Mouse (Mus musculus) kidney, adult 8-10 months (tissue): ENCODE results near the gene Lpar1.
"Not testable (repeated sequence)": the region's sequence is repeated elsewhere in the genome, so short reads cannot be mapped to it uniquely, and the experiment has no call there.

Experiments used
- DNase-seq, 2 experiments: peaks; one replicate each; pipeline ENCODE4 v3.0.0; 2022

Gene Lpar1

DNA sequence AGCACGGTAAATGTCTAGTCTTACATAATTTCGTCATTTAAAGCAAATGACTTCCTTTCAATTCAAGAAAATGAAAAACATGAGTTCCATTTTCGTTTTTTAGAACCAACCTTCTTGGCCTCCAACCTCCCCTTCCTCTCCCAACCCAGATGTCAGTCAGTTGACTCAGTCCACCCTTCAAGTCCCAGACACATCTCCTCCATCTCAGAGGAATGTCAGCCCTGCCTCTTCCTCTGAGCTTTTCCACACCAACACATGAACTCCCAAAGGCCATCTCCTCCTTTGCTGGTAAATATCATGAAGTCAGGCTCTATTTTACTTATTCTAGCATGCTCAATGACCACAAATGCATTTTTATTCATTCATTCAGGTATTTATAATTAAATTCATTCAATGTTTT is 10.5 kb downstream of the Lpar1 start:
- DNase-seq = no peak

GRCm38 (mm10) chr4:58542656-58543055 is 11.0 kb downstream of the Lpar1 start:
- DNase-seq = not testable (repeated sequence)

DNA sequence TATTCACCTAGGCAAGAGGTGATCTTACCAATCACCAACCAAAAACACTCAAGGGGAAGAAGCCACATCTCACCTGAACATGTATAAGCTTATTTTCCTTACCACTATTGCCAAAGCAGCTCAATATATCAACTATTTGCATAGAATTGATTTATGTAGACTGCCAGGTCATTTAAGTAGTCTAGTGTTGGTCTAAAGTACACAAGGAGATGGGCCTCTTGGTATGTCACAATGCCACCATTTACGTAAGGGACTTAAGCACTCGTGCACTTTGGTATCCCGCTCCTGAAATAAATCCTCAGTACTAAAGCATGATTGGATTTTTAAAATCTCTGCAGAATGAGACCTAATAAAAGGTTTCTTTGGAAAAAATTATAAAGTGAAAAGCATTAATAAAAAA is 12.9 kb downstream of the Lpar1 start:
- no peak for DNase-seq

DNA sequence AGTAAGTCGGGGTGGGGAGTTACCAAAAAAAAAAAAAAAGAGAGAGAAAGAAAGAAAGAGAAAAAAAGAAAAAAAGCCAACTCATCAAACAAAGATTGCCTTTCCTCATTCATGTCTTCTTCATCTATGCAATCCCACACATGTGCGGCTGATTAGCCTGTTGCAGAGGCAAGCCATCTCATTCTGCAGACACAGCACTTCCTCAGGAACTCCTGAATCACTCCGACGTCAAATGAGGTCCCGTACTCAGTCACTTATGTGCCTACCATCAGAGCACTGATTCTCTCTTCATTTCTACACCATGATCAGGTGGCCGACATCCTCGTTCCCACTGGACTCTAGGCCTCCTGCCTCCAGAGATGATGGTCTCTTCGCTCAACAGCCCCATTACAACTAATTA is 13.3 kb downstream of the Lpar1 start:
- DNase-seq = no peak

- DNase-seq = no peak
Observed at GRCm38 (mm10) chr4:58538696-58539095, 15.0 kb downstream of the Lpar1 start.

GRCm38 (mm10) chr4:58535754-58536153 is 17.9 kb downstream of the Lpar1 start:
- DNase-seq = no peak

DNA sequence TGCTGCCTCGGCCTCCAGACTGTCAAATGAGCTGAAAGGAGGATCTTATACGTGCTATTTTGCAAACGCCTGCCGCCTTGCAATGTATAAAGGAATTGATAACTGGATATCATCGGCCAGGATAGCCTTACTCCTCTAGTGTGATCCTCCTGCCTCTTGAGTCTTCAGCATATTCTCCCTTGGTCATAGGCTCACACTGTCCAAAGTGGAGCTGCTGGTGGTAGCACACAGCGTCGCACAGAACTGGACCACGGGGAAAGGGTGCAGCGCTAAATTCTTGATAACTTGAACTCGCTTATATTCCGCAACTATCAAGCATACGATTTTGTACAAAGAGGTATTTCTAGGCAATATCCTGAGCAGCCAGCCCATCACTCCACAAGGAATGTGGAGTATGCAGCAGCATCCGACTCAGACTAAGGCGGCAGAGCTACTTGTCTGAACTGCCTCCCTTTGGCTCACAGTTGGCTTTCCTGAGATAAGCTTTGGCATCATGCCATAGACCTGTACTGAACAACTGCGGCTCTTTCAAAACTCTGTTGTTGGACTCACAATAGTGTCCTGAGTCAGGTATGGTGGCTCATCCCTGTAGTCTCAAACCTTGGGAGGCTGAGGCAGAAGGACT is 18.9 kb downstream of the Lpar1 start:
- DNase-seq = no peak

- DNase-seq = no peak
Observed at GRCm38 (mm10) chr4:58534141-58534571, 19.5 kb downstream of the Lpar1 start.

GRCm38 (mm10) chr4:58533519-58533918 is 20.2 kb downstream of the Lpar1 start:
- DNase-seq = no peak

DNA sequence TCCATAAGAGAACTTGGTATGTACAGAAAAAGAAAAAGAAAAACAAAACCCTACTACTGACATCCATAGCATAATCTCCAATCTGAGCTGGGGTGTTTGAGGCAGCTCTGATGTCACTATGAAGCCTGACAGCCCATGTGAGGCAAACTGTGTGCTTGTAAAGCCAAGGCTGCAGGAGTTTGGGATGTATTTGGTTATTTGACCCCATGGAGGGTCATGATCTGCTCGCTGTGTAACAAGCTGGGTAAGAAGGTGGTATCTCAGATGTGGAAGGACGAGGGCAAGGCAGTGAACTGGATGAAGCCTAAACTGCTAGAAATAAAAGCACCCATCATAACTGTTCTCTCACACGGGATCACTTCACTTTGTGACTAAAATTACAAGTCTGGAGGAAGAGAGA is 21.4 kb downstream of the Lpar1 start:
- DNase-seq = no peak

DNA sequence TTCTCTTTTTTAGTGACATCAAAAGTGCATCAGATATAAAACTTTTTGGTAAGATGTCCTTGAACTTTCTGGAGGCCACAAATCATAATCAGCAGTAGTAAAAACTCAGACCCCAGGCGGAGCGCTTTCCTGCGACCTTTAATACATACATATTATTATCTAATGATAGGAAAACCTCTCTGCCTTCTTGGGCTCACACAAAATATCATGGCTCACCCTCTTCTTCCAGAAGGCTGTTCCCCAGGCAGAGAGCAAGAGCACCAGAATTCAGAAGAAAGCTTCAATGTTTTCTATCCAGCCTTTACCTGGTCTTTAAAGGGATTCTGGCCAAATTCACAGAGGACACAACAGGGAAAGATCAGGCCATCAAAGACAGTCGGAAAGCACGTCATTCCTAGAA is 23.0 kb downstream of the Lpar1 start:
- no peak for DNase-seq

DNA sequence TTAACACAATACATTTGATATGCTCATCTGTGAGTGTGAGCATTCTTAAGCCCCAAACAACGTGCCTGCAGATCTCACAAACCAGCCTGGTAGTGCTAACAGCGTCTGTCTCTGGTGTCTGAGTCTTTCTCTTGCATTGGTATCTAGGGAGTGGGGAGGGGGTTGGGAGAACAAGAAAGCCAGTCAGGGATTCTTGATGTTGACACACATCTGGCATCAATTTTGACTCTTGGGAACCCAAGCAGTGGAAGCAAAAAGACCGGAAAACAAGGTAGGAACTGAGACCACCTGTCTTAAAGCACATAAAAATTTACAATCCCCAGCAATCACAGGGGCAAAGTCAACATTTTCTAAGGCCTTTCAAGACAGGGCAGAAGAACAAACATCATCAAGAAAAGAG is 23.4 kb downstream of the Lpar1 start:
- DNase-seq = no peak

GRCm38 (mm10) chr4:58527852-58528251 is 25.8 kb downstream of the Lpar1 start:
- no peak for DNase-seq

- no peak for DNase-seq
Observed at GRCm38 (mm10) chr4:58521137-58521536, 32.6 kb downstream of the Lpar1 start.

DNA sequence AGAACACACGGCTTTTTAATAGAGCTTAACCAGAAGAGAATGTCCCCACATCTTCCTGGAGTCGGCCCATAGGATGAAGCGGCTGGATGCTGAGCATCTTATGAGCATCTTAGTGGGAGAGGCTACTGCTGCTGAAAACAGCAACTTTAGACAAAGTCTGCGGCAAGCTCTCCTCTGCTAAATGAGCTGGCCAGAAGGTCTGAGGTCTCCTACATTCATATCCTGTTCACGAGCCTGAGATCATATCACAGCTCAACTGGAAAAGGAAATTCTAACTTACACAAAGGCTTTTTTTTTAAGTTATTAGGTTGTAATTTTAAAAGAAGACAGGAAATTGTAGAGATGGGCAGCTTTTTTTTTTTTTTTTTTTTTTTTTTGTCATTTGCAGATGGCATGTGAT is 33.2 kb downstream of the Lpar1 start:
- DNase-seq = no peak

GRCm38 (mm10) chr4:58519891-58520290 is 33.8 kb downstream of the Lpar1 start:
- no peak for DNase-seq

DNA sequence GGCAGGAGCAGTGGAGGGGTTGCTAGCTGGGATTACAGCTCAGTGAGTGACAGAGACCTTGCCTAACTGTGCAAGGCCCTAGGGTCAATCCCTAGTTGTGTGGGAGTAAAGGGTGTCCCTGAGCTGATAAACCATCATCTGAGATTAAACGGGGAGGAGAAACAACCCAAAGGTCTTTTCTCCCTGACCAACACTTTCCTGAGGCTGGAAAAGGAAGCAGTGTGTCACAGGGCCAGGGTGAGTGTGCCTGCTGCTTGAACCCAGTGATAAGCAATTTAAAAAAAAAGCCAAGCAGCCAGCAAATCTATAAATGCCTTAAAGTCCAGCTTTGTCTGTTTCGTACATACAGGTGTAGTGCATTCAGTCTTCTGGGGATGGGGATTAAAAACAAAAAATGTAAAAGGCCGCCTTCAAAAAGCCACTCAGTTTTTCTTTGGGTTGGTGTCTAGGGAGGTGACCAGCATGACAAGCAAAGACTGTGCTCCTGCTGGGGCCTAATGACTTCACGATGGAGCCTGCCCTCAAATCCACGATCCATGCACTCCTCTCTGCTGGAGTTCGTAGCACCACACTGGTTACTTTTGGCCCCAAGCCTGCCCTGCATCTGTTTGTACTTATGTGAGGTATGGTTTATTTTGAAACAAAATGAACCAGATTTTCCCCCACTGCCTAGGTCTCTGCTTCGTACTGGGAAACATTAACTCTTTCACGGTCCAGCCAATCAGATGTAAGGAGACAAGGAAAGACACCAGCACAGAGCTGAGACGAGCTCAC is 35.3 kb downstream of the Lpar1 start:
- no peak for DNase-seq

- no peak for DNase-seq
Observed at GRCm38 (mm10) chr4:58516810-58517209, 36.9 kb downstream of the Lpar1 start.

DNA sequence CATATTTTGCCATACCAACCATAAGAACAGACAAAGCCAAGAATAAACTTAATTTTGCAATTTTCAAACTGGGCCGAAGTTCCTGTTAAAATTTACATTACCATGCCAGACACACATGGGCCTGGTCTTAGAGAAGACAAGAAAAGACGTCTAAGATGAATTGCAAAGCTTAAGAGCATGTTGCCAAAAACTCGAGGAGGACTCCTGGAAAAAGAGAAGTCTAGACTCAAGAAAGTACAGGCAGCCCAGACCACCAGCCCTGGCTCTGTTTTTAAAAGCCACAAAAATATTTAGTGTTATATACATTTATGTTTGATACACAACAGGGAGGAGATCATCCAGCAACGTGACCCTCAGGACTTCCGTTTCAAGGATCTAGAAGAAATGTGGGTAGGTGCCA is 37.5 kb downstream of the Lpar1 start:
- DNase-seq = no peak

GRCm38 (mm10) chr4:58511554-58511953 is 42.1 kb downstream of the Lpar1 start:
- DNase-seq = no peak

DNA sequence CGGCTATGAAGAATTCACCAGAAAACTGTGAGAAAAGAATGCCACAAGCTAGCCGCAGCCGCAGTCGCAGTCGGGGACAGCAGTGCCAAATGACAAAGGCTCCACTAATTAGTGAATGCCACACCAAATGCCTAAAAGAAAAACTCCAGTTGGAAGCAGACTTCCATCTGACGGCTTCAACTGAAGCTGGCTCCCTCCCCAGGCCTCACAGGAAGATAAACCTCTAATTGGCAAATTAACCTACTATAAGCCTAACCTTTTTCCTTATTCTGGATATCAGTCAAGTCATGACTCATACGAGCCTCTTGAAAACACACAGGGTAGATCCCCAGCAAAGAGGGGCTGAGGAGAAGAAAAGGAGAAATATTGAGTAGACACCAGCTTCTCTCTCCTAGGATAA is 44.9 kb downstream of the Lpar1 start:
- DNase-seq = no peak

DNA sequence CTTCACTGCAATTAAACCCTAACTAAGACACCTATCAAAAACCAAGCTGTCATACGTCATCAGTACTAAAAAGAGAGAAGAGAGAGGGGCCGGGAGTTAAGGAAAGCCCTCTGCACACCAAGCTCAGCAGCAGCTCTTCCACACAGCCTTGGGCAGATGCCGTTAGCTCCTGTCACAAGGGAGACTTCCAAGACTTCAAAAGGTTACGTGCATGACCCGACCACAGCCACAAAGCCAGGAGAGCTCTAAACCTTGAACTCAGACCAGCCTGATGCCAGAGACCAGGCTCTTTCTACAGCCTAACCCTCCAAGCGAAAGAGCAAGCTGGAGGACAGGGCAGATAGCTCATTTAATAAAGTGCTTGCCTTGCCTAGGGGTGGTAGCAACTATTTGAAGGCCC is 46.2 kb downstream of the Lpar1 start:
- DNase-seq = no peak

DNA sequence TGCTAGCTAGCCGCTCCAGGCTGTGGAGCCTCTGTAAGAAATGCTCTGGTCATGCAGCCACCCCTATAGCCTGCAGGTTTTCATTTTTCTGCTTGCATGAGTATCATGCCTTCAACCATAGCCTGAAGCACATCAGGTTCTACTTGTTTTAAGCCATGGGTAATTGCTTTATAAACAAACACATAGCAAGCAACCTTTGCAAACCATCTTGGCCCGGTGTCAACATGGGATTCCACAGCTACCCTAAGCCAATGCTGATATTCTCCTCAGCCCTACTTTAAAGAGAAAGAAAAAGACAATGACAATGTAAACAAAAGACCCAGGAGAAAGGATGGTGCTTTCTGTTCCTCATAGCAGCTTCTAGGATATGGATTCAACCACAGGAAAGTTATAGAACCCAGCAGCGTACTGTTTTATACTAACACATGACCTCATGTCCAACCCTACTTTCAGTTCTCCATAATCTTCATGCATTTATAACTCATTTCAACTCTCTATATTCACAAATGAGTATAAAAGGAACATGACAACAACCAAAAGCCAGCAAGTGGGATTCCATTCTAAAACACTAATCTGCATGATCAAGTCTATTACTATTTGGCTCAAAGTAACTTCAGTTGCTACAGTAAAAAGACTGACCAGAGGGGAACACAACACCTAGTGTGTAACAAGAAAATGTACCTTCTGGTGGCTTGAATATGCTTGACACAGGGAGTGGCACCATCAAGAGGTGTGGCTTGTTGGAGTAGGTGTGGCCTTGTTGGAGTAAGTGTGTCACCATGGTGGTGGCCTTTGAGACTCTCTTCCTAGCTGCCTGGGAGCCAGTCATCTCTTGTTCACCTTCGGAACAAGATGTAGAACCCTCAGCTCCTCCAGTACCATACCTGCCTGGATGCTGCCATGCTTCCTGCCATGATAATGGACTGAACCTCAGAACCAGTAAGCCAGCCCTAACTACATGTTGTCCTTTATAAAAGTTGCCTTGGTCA is 46.9 kb downstream of the Lpar1 start:
- no peak for DNase-seq

GRCm38 (mm10) chr4:58504250-58504649 is 49.4 kb downstream of the Lpar1 start:
- DNase-seq = no peak
